Mouse (Mus musculus): ENCODE results near the gene Crybb2.

GRCm38 (mm10) chr5:113110929-113111328, 41.0 kb upstream of the Crybb2 start:
- TF ChIP-seq POLR2A (IDR thresholded peaks at IDR 0.05; ENCODE audit: low read depth, low read length) (no peak), CTCF (IDR thresholded peaks at IDR 0.05; ENCODE audit: extremely low read depth, insufficient read length, insufficient replicate concordance, low read depth, low read length) (no peak)
